Mouse (Mus musculus): Measurements from ENCODE around the gene Rapgef4.
"Not testable (repeated sequence)": the region's sequence is repeated elsewhere in the genome, so short reads cannot be mapped to it uniquely, and the experiment has no call there.

Gene Rapgef4

GRCm38 (mm10) chr2:72026506-72026905 is 45.5 kb downstream of the Rapgef4 start:
- DNase-seq (ENCODE audit: low spot score in 2 of 2), result no peak

GRCm38 (mm10) chr2:72029081-72029480 is 48.0 kb downstream of the Rapgef4 start:
- no peak for DNase-seq (ENCODE audit: low spot score in 2 of 2)

DNA sequence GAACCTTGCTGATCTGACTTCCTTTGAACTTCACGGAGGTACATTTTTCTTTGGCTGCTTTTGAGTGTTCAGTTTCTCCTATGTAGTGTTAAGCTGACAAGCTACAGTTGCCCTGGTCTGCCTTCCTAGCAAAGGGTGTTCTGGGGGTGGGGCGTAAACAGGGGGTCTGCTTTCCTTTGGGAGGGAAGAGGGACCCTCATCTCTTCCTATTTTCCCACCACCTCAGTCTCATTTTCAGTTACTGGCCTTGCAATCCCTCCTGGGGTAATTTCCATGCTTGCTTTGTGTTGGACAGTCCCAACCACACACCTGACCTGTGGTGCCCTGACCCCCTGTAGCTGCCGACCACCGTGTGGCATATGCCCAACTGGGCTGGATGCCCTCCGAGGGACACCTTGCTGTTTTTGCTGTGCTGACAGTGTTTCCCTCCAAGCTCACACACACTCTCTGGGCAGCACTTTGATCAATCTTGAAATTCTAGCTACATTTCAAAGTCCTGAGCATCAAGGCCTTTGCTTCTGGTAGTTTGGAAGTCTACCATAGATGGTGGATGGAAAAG is 48.6 kb downstream of the Rapgef4 start:
- no peak for DNase-seq (ENCODE audit: low spot score in 2 of 2)

DNA sequence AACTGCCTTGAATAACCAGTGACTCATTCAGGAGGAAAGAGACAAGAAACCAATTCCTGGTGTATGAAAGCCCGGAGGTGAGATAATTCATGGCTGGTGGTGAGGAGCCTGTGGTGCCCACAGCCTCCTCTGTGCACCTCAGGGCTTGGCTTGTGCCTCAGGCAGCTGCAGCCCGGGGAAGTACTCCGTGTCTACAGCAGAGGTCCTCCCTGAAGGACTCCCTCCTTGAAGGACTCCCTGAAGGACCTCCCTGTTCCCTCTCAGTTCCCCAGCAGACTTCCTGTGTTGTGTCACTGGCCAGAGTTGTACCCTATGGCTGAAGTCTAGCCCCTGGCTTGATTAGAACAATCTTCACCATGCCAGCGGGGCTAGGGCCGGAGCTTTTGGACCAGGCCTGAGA is 50.7 kb downstream of the Rapgef4 start:
- no peak for DNase-seq (ENCODE audit: low spot score in 2 of 2)

DNA sequence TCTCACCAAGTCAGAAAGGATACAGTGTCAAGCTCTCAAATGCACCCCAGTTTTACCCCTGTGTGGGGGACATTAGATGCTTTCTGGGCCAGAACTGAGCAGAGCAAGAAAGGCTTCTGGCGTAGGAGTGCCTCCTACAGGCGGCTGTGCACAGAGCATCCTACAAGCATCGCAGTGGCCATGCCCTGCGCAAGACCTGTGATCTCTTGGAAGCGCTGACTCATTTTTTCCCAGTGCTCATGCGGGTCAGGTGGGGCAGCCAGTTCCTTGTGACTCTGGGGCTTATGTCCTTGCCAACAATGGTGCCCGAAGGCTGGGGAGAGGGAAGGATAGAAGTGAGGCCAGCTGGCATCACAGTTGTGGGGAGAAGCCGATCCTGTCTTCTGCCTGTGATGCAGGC is 54.6 kb downstream of the Rapgef4 start:
- DNase-seq (ENCODE audit: low spot score in 2 of 2), result peak; percentile 20 to 26

DNA sequence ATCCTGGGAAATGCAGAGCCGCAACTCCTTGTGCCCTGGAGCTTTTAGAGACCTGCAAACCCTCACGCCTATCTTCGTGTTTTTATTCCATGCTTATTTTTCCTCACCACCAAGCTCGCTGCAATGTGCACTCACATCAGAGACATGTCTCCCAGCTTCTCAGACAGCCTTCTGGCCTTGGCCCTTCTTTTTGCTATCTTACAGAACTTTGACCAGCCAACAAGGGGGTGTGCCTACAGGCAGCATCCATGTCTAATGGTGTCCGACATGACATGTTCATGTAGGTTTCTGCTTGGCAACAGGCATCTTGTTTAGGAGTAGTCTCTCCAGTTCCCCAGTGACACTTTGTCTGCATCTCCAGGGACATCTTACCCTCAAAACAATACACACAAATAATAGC is 56.3 kb downstream of the Rapgef4 start:
- DNase-seq (ENCODE audit: low spot score in 2 of 2), result no peak

DNA sequence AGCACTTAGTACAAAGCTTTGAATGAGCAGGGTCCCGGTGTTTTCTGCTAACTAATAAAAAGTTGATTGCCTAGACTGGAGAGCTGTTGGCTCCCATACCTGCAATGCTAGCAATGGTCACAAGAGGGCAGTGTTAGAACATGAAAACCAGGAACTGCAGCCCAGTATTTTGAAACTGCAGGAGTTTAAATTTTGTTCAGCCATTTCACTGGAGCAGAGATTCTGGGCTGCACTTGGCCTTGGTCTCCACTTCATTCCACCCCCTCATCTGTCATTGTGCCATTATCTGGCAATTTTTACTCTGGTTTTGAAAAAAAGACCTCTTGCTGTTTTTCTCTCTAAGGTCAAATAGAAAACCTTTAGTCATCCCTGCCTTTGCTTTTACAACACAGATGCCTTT is 57.2 kb downstream of the Rapgef4 start:
- DNase-seq (ENCODE audit: low spot score in 2 of 2), result peak; percentile 64 to 79

- peak in 1 of 2 experiments; percentile 12 for DNase-seq (ENCODE audit: low spot score in 2 of 2)
These were observed 57.7 kb downstream of the Rapgef4 start for GRCm38 (mm10) chr2:72038651-72039251.

DNA sequence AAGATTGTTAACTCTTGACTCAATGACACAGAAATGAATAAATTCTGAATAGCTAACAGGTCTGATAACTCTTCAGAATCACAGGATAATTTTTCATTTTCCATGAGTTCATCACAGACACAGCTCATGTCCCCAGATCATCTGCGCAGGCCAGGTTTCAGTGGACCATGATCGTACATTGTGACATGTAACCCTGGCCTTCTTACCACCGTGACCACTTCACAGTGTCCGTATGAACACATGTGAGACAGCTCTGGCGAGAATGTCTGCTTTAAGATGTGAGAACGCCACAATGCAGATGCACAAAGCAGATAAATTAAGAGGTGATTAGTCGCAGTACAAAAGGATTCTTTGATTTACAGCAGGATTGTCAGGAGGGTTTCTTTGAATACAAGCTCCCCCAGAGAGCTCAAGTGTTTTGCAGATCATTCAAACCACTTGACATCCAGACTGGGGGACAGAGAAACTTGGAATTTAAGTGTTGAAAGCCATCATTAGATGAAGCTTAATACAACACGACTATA is 58.5 kb downstream of the Rapgef4 start:
- no peak for DNase-seq (ENCODE audit: low spot score in 2 of 2)

- no peak for DNase-seq (ENCODE audit: low spot score in 2 of 2)
These were observed 60.0 kb downstream of the Rapgef4 start for GRCm38 (mm10) chr2:72041087-72041486.

GRCm38 (mm10) chr2:72042093-72042492 is 61.1 kb downstream of the Rapgef4 start:
- DNase-seq (ENCODE audit: low spot score in 2 of 2), result no peak

- DNase-seq (ENCODE audit: low spot score in 2 of 2), result no peak
These were observed 63.2 kb downstream of the Rapgef4 start for GRCm38 (mm10) chr2:72044191-72044590.

GRCm38 (mm10) chr2:72045024-72045423 is 64.0 kb downstream of the Rapgef4 start:
- no peak for DNase-seq (ENCODE audit: low spot score in 2 of 2)

GRCm38 (mm10) chr2:72045659-72046058 is 64.6 kb downstream of the Rapgef4 start:
- no peak for DNase-seq (ENCODE audit: low spot score in 2 of 2)

GRCm38 (mm10) chr2:72050451-72050850 is 69.4 kb downstream of the Rapgef4 start:
- DNase-seq (ENCODE audit: low spot score in 2 of 2), result no peak

GRCm38 (mm10) chr2:72054280-72054679 is 73.2 kb downstream of the Rapgef4 start:
- no peak for DNase-seq (ENCODE audit: low spot score in 2 of 2)

DNA sequence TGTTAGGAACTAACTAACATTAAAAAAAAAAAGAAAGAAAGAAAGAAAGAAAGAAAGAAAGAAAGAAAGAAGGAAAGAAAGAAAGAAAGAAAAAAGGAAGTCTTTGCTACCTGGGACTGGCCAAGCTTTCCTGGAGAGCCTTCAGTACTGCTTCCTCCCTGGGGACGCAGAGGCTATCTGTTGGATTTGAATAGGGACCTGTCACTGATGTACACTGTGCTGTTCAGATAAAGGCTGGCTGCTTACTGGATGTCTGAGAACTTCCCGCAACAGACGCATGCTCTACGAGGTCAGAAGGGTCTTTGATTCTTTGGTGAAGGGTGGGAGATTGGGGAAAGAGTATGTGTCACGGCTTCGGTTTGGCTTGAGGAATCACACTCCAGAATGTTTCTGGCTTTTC is 73.7 kb downstream of the Rapgef4 start:
- no peak for DNase-seq (ENCODE audit: low spot score in 2 of 2)

GRCm38 (mm10) chr2:72055476-72055875 is 74.4 kb downstream of the Rapgef4 start:
- no peak for DNase-seq (ENCODE audit: low spot score in 2 of 2)

DNA sequence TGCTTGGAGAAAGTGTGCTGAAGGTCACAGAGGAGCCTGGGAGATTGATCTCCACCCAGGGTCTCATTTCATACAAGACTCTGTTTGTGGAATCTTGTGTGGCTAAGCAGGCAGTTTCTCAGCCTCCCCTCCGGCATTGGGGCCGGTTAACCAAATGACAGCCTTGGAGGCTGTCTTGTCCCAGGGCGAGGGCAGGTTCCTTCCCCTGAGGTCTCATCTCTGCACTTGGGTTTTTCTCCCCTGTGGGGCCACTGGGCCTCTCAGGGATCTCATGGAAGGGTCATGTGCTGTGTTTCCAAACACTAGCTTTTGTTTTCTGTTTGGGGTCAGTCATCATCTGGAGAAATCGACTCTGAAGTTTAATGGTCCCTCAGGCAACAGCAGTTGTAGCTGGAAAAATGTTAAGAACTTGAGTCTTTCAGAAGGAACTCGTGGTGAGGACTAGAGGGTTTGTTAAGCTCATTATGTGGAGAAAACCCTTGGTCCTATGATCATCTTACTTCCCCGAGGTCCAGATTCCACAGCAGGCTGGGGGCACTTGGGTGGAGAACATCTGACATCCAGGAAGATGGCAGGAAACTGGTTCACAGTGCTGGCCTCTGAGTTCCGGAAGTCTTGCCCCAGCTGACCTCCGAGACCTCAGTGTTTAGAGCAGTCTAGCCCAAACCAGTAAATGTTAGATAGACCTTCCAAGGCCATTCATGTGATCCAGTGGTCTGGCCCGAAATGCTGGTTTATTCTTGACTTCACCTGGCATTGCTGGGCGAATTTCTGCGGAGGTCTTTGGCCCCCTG is 75.2 kb downstream of the Rapgef4 start:
- no peak for DNase-seq (ENCODE audit: low spot score in 2 of 2)

DNA sequence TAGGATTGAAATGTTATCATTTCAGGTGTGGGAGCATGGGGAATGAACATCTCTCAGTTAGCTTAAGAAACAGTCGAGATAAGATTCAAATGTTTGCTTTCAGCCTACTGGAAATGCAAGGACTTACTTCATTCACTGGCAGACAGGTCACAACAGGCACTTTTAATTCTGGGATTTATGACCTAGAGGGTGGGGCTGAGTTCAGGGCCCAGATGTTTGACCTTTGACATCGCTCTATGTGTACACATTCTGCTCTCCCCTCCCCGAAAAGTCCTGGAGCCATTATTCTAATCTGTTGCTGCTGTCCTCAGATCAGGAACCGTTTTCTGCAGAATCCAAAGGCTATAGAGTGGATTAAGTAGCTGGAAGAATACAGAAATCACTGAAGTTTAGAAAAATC is 81.9 kb downstream of the Rapgef4 start:
- DNase-seq (ENCODE audit: low spot score in 2 of 2), result no peak

DNA sequence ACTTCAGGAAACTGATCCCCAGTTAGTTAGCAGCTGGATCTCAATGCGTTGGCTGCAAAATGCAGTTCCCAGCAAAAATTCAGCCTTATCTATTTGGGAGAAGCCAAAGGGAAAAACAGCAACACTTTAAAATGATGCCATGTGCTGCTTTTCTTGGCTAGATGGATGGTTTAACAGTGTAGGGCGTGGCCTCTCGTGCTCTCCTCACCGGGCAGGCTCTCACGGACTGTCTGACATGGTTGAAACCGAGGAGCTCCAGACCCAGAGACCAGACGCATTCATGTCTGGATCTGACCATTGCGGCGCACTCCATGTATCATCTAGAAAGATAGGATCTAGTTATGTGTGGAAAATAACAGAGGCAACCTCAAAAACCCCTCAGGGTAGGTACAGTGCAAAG is 87.5 kb downstream of the Rapgef4 start:
- DNase-seq (ENCODE audit: low spot score in 2 of 2), result no peak

DNA sequence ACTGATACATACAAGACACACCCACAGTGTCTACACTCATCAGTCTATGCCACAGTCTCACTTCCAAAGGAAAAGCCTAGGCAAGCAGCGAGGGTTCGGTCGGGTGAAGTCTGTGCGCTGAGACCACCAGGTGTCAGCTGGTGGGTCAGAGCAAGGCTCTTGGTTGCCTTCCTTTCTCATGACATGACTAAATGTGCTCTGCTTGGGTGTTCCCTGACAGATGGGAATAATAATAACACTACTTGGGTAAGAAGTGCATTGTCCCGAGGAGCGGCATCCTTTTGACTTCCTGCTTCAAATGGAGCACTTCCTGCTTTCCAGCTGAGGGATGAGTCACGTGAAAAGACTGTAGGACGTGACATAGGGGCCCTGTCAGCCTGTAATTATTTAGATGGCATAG is 89.0 kb downstream of the Rapgef4 start:
- peak; percentile 13 for DNase-seq (ENCODE audit: low spot score in 2 of 2)

DNA sequence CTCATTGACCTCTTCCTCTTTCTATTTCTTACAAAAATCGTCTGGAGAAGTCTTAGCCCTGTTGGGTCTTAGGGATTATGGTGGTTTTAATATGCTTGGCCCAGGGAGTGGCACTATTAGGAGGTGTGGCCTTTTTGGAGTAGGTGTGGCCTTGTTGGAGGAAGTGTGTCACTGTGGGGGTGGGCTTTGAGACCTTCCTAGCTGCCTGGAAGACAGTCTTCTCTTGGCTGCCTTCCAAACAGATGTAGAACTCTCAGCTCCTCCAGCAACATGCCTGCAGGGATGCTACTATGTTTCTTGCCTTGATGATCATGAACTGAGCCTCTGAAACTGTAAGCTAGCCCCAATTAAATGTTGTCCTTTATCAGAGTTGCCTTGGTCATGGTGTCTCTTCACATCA is 92.1 kb downstream of the Rapgef4 start:
- not testable (repeated sequence) for DNase-seq (ENCODE audit: low spot score in 2 of 2)

All from urinary bladder, postnatal 36 days (tissue).